Mouse (Mus musculus): ENCODE measurements at regions not wholly inside any gene's neighbourhood (a gene's known extent, or its start where the extent isn't known, plus 50 kb on each side); places are given as distances from the start of the nearest gene placed in this dataset.

GRCm38 (mm10) chr3:16816814-16817213 lies 810.6 kb upstream of the Gm5150 start:
- DNase-seq (ENCODE audit: low read depth, low spot score) = peak; percentile 32

GRCm38 (mm10) chr3:16816101-16816500 lies 809.9 kb upstream of the Gm5150 start:
- DNase-seq (ENCODE audit: low read depth, low spot score) = no peak

- DNase-seq (ENCODE audit: low read depth, low spot score) = no peak
Measured at GRCm38 (mm10) chr3:16810878-16811611, 804.8 kb upstream of the Gm5150 start.

GRCm38 (mm10) chr3:16803603-16804002 lies 797.4 kb upstream of the Gm5150 start:
- DNase-seq (ENCODE audit: low read depth, low spot score) = no peak

Data from retina, postnatal 7 days (tissue).